Comparison of ENCODE assay signal across 13 mouse cellular contexts in the genomic region with DNA sequence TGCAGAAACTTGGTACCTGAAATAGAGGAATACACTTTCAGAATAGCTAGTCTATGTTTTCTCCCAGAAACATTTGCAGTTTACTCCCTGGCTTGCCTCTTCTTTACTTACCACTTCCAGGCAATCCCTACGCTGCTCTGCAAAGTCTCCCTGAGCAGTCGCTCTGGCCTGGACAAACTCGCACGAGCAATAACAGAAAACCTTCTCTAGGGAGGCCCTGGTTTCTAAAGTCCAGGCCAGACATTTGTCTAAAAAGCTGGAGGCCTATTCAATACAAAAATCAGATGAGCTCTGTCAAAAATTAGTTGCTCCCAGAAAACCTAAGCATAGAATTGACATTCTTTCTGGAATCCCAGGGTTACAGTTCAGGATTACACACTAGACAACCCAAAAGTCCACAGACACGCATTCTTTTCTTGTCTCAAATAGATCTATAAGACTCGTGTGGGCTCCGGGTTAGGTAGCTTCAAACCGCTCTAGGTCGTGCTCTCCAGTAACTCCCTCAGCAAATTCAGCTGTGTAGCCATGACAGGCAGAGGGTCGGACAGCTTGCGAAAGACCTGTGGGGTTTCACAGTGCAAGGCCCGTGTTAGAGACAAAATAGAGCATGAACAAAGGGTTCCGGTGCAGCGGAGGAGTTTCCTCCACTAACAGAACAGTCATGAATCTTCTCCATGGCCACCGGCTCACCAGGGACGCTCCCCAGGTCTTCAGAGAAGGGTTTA.
A peak's percentile ranks its signal among the peaks of the same experiment; 100 is the strongest.
DNase-seq lines count a peak whose midpoint lies in the region; ATAC-seq lines count a peak whose summit lies in the region.
"Had no signal": no experiment of that assay in that cellular context is flagged by ENCODE, and none has a peak within 500 bp of the region (broad histone marks: within the 10 kb centered on the region; RNA-seq: fewer than 3 reads in every experiment).

No protein-coding gene starts in this region.

- DNase-seq in forebrain, embryonic 11.5 days (ENCODE audit: low spot score), result no peak
- no peak for DNase-seq in midbrain, embryonic 10.5 days (ENCODE audit: low spot score)
- DNase-seq in midbrain, embryonic 11.5 days (ENCODE audit: low spot score, missing footprints), result no peak
- DNase-seq in heart, postnatal 10 days, result no peak
- no peak for DNase-seq in embryo, embryonic 9.5 days (ENCODE audit: extremely low spot score)
- DNase-seq: heart, adult 11 months; kidney, adult 11 months; liver, embryonic 13.5 days; thymus, adult 18-20 months had no signal

- peak overlapping the region; percentile 25; the same call in 1 of the 2 replicates for H3K4me2 ChIP-seq in forebrain, embryonic 13.5 days
- H3K4me2 ChIP-seq in forebrain, embryonic 11.5 days (ENCODE audit: low read depth, low read length, severe bottlenecking), result no peak overlapping the region
- H3K4me2 ChIP-seq in midbrain, embryonic 11.5 days, result no peak overlapping the region
- H3K4me2 ChIP-seq in forebrain, embryonic 16.5 days (ENCODE audit: low read length), result peak overlapping the region; percentile 26
- peak overlapping the region; percentile 1; the same call in 1 of the 2 replicates for H3K4me2 ChIP-seq in midbrain, embryonic 16.5 days (ENCODE audit: low read length)
- H3K4me2 ChIP-seq: liver, embryonic 13.5 days had no signal

- no peak for ATAC-seq in forebrain, embryonic 13.5 days
- no peak for ATAC-seq in forebrain, embryonic 11.5 days (replicated peaks; ENCODE audit: low FRiP score)
- ATAC-seq in midbrain, embryonic 11.5 days (ENCODE audit: low FRiP score), result no peak
- ATAC-seq in forebrain, embryonic 16.5 days, result no peak
- ATAC-seq in midbrain, embryonic 16.5 days, result no peak

- H3K27me3 ChIP-seq in forebrain, embryonic 13.5 days, result no peaks in the 10 kb centered on the region
- no peaks in the 10 kb centered on the region for H3K27me3 ChIP-seq in forebrain, embryonic 11.5 days (ENCODE audit: control insufficient read depth, insufficient read depth, low read length)
- no peaks in the 10 kb centered on the region for H3K27me3 ChIP-seq in midbrain, embryonic 10.5 days (ENCODE audit: low read depth, poor library complexity, severe bottlenecking)
- no peaks in the 10 kb centered on the region for H3K27me3 ChIP-seq in midbrain, embryonic 11.5 days (ENCODE audit: control insufficient read depth, insufficient read depth, low read length)
- H3K27me3 ChIP-seq in forebrain, embryonic 16.5 days (replicated peaks; ENCODE audit: control insufficient read depth, insufficient read depth, low read length), result no peaks in the 10 kb centered on the region
- no peaks in the 10 kb centered on the region for H3K27me3 ChIP-seq in midbrain, embryonic 16.5 days (ENCODE audit: control insufficient read depth, insufficient read depth, low read depth, low read length)
- H3K27me3 ChIP-seq: liver, embryonic 13.5 days had no signal

- H3K27ac ChIP-seq in forebrain, embryonic 13.5 days, result peak overlapping the region; percentile 59
- H3K27ac ChIP-seq in forebrain, embryonic 11.5 days (ENCODE audit: low read depth, low read length), result no peak overlapping the region
- peak overlapping the region; percentile 68 for H3K27ac ChIP-seq in midbrain, embryonic 10.5 days (replicated peaks)
- no peak overlapping the region for H3K27ac ChIP-seq in midbrain, embryonic 11.5 days (ENCODE audit: low read depth, low read length)
- peak overlapping the region; percentile 77 for H3K27ac ChIP-seq in forebrain, embryonic 16.5 days (ENCODE audit: low read length)
- no peak overlapping the region for H3K27ac ChIP-seq in midbrain, embryonic 16.5 days (ENCODE audit: low read length)
- H3K27ac ChIP-seq: liver, embryonic 13.5 days; macrophage had no signal

- H3K9me3 ChIP-seq in forebrain, embryonic 13.5 days (replicated peaks), result no peaks in the 10 kb centered on the region
- H3K9me3 ChIP-seq in forebrain, embryonic 11.5 days (ENCODE audit: control insufficient read depth, low read length), result no peaks in the 10 kb centered on the region
- no peaks in the 10 kb centered on the region for H3K9me3 ChIP-seq in midbrain, embryonic 10.5 days (replicated peaks)
- H3K9me3 ChIP-seq in midbrain, embryonic 11.5 days (ENCODE audit: control insufficient read depth, low read length), result no peaks in the 10 kb centered on the region
- H3K9me3 ChIP-seq in forebrain, embryonic 16.5 days (ENCODE audit: control insufficient read depth, low read length), result no peaks in the 10 kb centered on the region
- no peaks in the 10 kb centered on the region for H3K9me3 ChIP-seq in midbrain, embryonic 16.5 days (replicated peaks; ENCODE audit: control insufficient read depth, low read length, poor library complexity, severe bottlenecking)
- H3K9me3 ChIP-seq: liver, embryonic 13.5 days had no signal

- peak overlapping the region; percentile 22; the same call in 1 of the 2 replicates for H3K9ac ChIP-seq in forebrain, embryonic 13.5 days
- H3K9ac ChIP-seq in forebrain, embryonic 11.5 days (ENCODE audit: low read length), result no peak overlapping the region
- no peak overlapping the region for H3K9ac ChIP-seq in midbrain, embryonic 11.5 days (ENCODE audit: low read length)
- peak overlapping the region; percentile 53 for H3K9ac ChIP-seq in forebrain, embryonic 16.5 days (replicated peaks; ENCODE audit: low read depth, low read length)
- no peak overlapping the region for H3K9ac ChIP-seq in midbrain, embryonic 16.5 days (ENCODE audit: low read depth, low read length)
- H3K9ac ChIP-seq: liver, embryonic 13.5 days had no signal

- peaks cover 43% of the 10 kb centered on the region for H3K4me1 ChIP-seq in forebrain, embryonic 13.5 days
- H3K4me1 ChIP-seq in forebrain, embryonic 11.5 days (replicated peaks; ENCODE audit: control insufficient read depth, insufficient read depth, low read length), result no peaks in the 10 kb centered on the region
- peaks cover 49% of the 10 kb centered on the region for H3K4me1 ChIP-seq in midbrain, embryonic 10.5 days
- peaks cover 7% of the 10 kb centered on the region for H3K4me1 ChIP-seq in midbrain, embryonic 11.5 days (ENCODE audit: control insufficient read depth, insufficient read depth, low read length)
- peaks cover 18% of the 10 kb centered on the region for H3K4me1 ChIP-seq in forebrain, embryonic 16.5 days (replicated peaks; ENCODE audit: control insufficient read depth, insufficient read depth, low read length)
- no peaks in the 10 kb centered on the region; the same call in 1 of the 2 replicates for H3K4me1 ChIP-seq in midbrain, embryonic 16.5 days (ENCODE audit: control insufficient read depth, insufficient read depth, low read length)
- H3K4me1 ChIP-seq: liver, embryonic 13.5 days had no signal

- WGBS in forebrain, embryonic 13.5 days, result 67% methylated on average over 16 of the region's 16 CpGs
- 76% methylated on average over 16 of the region's 16 CpGs for WGBS in forebrain, embryonic 11.5 days
- WGBS in midbrain, embryonic 10.5 days, result 71% methylated on average over 16 of the region's 16 CpGs
- WGBS in midbrain, embryonic 11.5 days, result 60% methylated on average over 16 of the region's 16 CpGs
- WGBS in forebrain, embryonic 16.5 days, result 61% methylated on average over 16 of the region's 16 CpGs
- 49% methylated on average over 16 of the region's 16 CpGs for WGBS in midbrain, embryonic 16.5 days

- H3K36me3 ChIP-seq in forebrain, embryonic 13.5 days (ENCODE audit: poor library complexity, severe bottlenecking), result no peaks in the 10 kb centered on the region
- no peaks in the 10 kb centered on the region for H3K36me3 ChIP-seq in forebrain, embryonic 11.5 days (ENCODE audit: control insufficient read depth, insufficient read depth, low read length)
- no peaks in the 10 kb centered on the region for H3K36me3 ChIP-seq in midbrain, embryonic 10.5 days
- H3K36me3 ChIP-seq in midbrain, embryonic 11.5 days (ENCODE audit: control insufficient read depth, insufficient read depth, low read length), result no peaks in the 10 kb centered on the region
- H3K36me3 ChIP-seq in forebrain, embryonic 16.5 days (ENCODE audit: control insufficient read depth, insufficient read depth), result no peaks in the 10 kb centered on the region
- no peaks in the 10 kb centered on the region for H3K36me3 ChIP-seq in midbrain, embryonic 16.5 days (ENCODE audit: control insufficient read depth, insufficient read depth, low read length)
- H3K36me3 ChIP-seq: liver, embryonic 13.5 days had no signal

- intact Hi-C loops in heart, postnatal 10 days (cut with DNase I), result no loop called here

- no peak overlapping the region for H3K4me3 ChIP-seq in forebrain, embryonic 13.5 days
- H3K4me3 ChIP-seq in forebrain, embryonic 11.5 days (ENCODE audit: low read depth, low read length), result no peak overlapping the region
- no peak overlapping the region for H3K4me3 ChIP-seq in midbrain, embryonic 10.5 days
- H3K4me3 ChIP-seq in midbrain, embryonic 11.5 days (ENCODE audit: low read depth, low read length), result no peak overlapping the region
- H3K4me3 ChIP-seq in forebrain, embryonic 16.5 days (replicated peaks; ENCODE audit: low read length), result no peak overlapping the region
- no peak overlapping the region for H3K4me3 ChIP-seq in midbrain, embryonic 16.5 days (ENCODE audit: low read depth, low read length)
- H3K4me3 ChIP-seq: liver, embryonic 13.5 days had no signal

Comparison
In these comparisons a context has a peak if more than half of its experiments do, and no peak if none do; other contexts are left out.
1. H3K27ac ChIP-seq: peak in forebrain, embryonic 13.5 days (single experiment), midbrain, embryonic 10.5 days (single experiment) and forebrain, embryonic 16.5 days (single experiment); none in forebrain, embryonic 11.5 days (single experiment), midbrain, embryonic 11.5 days (single experiment) and midbrain, embryonic 16.5 days (single experiment).
2. H3K4me2 ChIP-seq: peak in forebrain, embryonic 13.5 days (single experiment), forebrain, embryonic 16.5 days (single experiment) and midbrain, embryonic 16.5 days (single experiment); none in forebrain, embryonic 11.5 days (single experiment) and midbrain, embryonic 11.5 days (single experiment).
3. H3K9ac ChIP-seq: peak in forebrain, embryonic 13.5 days (single experiment) and forebrain, embryonic 16.5 days (single experiment); none in forebrain, embryonic 11.5 days (single experiment), midbrain, embryonic 11.5 days (single experiment) and midbrain, embryonic 16.5 days (single experiment).